Mouse (Mus musculus): ENCODE data around the gene Mecom. TPM values are rescaled to one million over a fixed set of nuclear protein-coding genes. Genes with fewer than 3 reads are reported as not detected.

Gene Mecom
- polyA plus RNA-seq, 1 experiment from 2014 or later = 218 TPM

- DNase-seq (ENCODE audit: low spot score) (no peak), ATAC-seq (ENCODE audit: insufficient number of reproducible peaks, low FRiP score, low TSS enrichment, low read depth) (no peak)
- no peaks in the 10 kb centered on the region for H3K36me3 ChIP-seq (ENCODE audit: control insufficient read depth, insufficient read depth, low read length)
- H3K4me3 ChIP-seq (ENCODE audit: low read depth, low read length) = no peak overlapping the region
- no peaks in the 10 kb centered on the region for H3K9me3 ChIP-seq (ENCODE audit: control insufficient read depth, low read length)
- H3K9ac ChIP-seq (ENCODE audit: low read length) = no peak overlapping the region
- H3K27me3 ChIP-seq (ENCODE audit: control insufficient read depth, insufficient read depth, low read length) = no peaks in the 10 kb centered on the region
- no peak overlapping the region for H3K4me2 ChIP-seq (ENCODE audit: low read depth, severe bottlenecking)
- H3K27ac ChIP-seq (replicated peaks; ENCODE audit: low read depth, low read length) = no peak overlapping the region; the same call in 1 of the 2 replicates
- 0 out of 2 replicates have a peak, but pooled peaks cover 9% of the 10 kb centered on the region for H3K4me1 ChIP-seq (ENCODE audit: control insufficient read depth, insufficient read depth, low read length)
- 47% methylated on average over 5 of the region's 5 CpGs for WGBS
Observed at GRCm38 (mm10) chr3:30483006-30483684, 64.7 kb downstream of the Mecom start.

- H3K27ac ChIP-seq (replicated peaks; ENCODE audit: low read depth, low read length) = no peak overlapping the region
- H3K4me3 ChIP-seq (ENCODE audit: low read depth, low read length) = no peak overlapping the region
- H3K27me3 ChIP-seq (ENCODE audit: control insufficient read depth, insufficient read depth, low read length) = no peaks in the 10 kb centered on the region
- WGBS = 57% methylated on average over 10 of the region's 10 CpGs
- no peaks in the 10 kb centered on the region for H3K9me3 ChIP-seq (ENCODE audit: control insufficient read depth, low read length)
- 0 out of 2 replicates have a peak, but pooled peaks cover 9% of the 10 kb centered on the region for H3K4me1 ChIP-seq (ENCODE audit: control insufficient read depth, insufficient read depth, low read length)
- H3K9ac ChIP-seq (ENCODE audit: low read length) = no peak overlapping the region
- H3K36me3 ChIP-seq (ENCODE audit: control insufficient read depth, insufficient read depth, low read length) = no peaks in the 10 kb centered on the region
- DNase-seq (ENCODE audit: low spot score) (no peak), ATAC-seq (ENCODE audit: insufficient number of reproducible peaks, low FRiP score, low TSS enrichment, low read depth) (no peak)
- H3K4me2 ChIP-seq (ENCODE audit: low read depth, severe bottlenecking) = no peak overlapping the region
Observed at GRCm38 (mm10) chr3:30481682-30482081, 66.1 kb downstream of the Mecom start.

GRCm38 (mm10) chr3:30480551-30480950 lies 67.3 kb downstream of the Mecom start:
- Histone ChIP-seq H3K9ac (ENCODE audit: low read length) (no peak overlapping the region), H3K27ac (replicated peaks; ENCODE audit: low read depth, low read length) (no peak overlapping the region), H3K27me3 (ENCODE audit: control insufficient read depth, insufficient read depth, low read length) (no peaks in the 10 kb centered on the region), H3K4me3 (ENCODE audit: low read depth, low read length) (no peak overlapping the region), H3K9me3 (ENCODE audit: control insufficient read depth, low read length) (no peaks in the 10 kb centered on the region), H3K4me1 (ENCODE audit: control insufficient read depth, insufficient read depth, low read length) (0 out of 2 replicates have a peak, but pooled peaks cover 9% of the 10 kb centered on the region), H3K4me2 (ENCODE audit: low read depth, severe bottlenecking) (no peak overlapping the region), H3K36me3 (ENCODE audit: control insufficient read depth, insufficient read depth, low read length) (no peaks in the 10 kb centered on the region)
- no peak for ATAC-seq (ENCODE audit: insufficient number of reproducible peaks, low FRiP score, low TSS enrichment, low read depth)
- DNase-seq (ENCODE audit: low spot score) = no peak
- 81% methylated on average over 6 of the region's 6 CpGs for WGBS

GRCm38 (mm10) chr3:30478252-30478651 lies 69.6 kb downstream of the Mecom start:
- 66% methylated on average over 6 of the region's 6 CpGs for WGBS
- Histone ChIP-seq H3K9me3 (ENCODE audit: control insufficient read depth, low read length) (no peaks in the 10 kb centered on the region), H3K4me1 (ENCODE audit: control insufficient read depth, insufficient read depth, low read length) (0 out of 2 replicates have a peak, but pooled peaks cover under 1% of the 10 kb centered on the region), H3K9ac (ENCODE audit: low read length) (no peak overlapping the region), H3K27me3 (ENCODE audit: control insufficient read depth, insufficient read depth, low read length) (no peaks in the 10 kb centered on the region), H3K27ac (replicated peaks; ENCODE audit: low read depth, low read length) (no peak overlapping the region), H3K36me3 (ENCODE audit: control insufficient read depth, insufficient read depth, low read length) (no peaks in the 10 kb centered on the region), H3K4me2 (ENCODE audit: low read depth, severe bottlenecking) (no peak overlapping the region), H3K4me3 (ENCODE audit: low read depth, low read length) (no peak overlapping the region)
- ATAC-seq (ENCODE audit: insufficient number of reproducible peaks, low FRiP score, low TSS enrichment, low read depth) (no peak), DNase-seq (ENCODE audit: low spot score) (no peak)

GRCm38 (mm10) chr3:30477008-30477407 lies 70.8 kb downstream of the Mecom start:
- 49% methylated on average over 5 of the region's 5 CpGs for WGBS
- ATAC-seq (ENCODE audit: insufficient number of reproducible peaks, low FRiP score, low TSS enrichment, low read depth) = no peak
- Histone ChIP-seq H3K9me3 (ENCODE audit: control insufficient read depth, low read length) (no peaks in the 10 kb centered on the region), H3K27me3 (ENCODE audit: control insufficient read depth, insufficient read depth, low read length) (no peaks in the 10 kb centered on the region), H3K4me3 (ENCODE audit: low read depth, low read length) (no peak overlapping the region), H3K27ac (replicated peaks; ENCODE audit: low read depth, low read length) (no peak overlapping the region), H3K9ac (ENCODE audit: low read length) (no peak overlapping the region), H3K4me2 (ENCODE audit: low read depth, severe bottlenecking) (no peak overlapping the region), H3K36me3 (ENCODE audit: control insufficient read depth, insufficient read depth, low read length) (no peaks in the 10 kb centered on the region), H3K4me1 (ENCODE audit: control insufficient read depth, insufficient read depth, low read length) (no peaks in the 10 kb centered on the region)
- no peak for DNase-seq (ENCODE audit: low spot score)

- Histone ChIP-seq H3K9me3 (ENCODE audit: control insufficient read depth, low read length) (no peaks in the 10 kb centered on the region), H3K36me3 (ENCODE audit: control insufficient read depth, insufficient read depth, low read length) (no peaks in the 10 kb centered on the region), H3K9ac (ENCODE audit: low read length) (no peak overlapping the region), H3K4me1 (ENCODE audit: control insufficient read depth, insufficient read depth, low read length) (no peaks in the 10 kb centered on the region), H3K27ac (replicated peaks; ENCODE audit: low read depth, low read length) (no peak overlapping the region), H3K27me3 (ENCODE audit: control insufficient read depth, insufficient read depth, low read length) (no peaks in the 10 kb centered on the region), H3K4me3 (ENCODE audit: low read depth, low read length) (no peak overlapping the region), H3K4me2 (ENCODE audit: low read depth, severe bottlenecking) (no peak overlapping the region)
- ATAC-seq (ENCODE audit: insufficient number of reproducible peaks, low FRiP score, low TSS enrichment, low read depth) (no peak), DNase-seq (ENCODE audit: low spot score) (no peak)
- WGBS = 36% methylated on average over 6 of the region's 6 CpGs
Observed at GRCm38 (mm10) chr3:30475591-30475990, 72.2 kb downstream of the Mecom start.

- H3K4me3 ChIP-seq (ENCODE audit: low read depth, low read length) = no peak overlapping the region
- H3K27ac ChIP-seq (replicated peaks; ENCODE audit: low read depth, low read length) = no peak overlapping the region
- H3K9ac ChIP-seq (ENCODE audit: low read length) = no peak overlapping the region
- no peaks in the 10 kb centered on the region for H3K9me3 ChIP-seq (ENCODE audit: control insufficient read depth, low read length)
- WGBS = 74% methylated on average over 7 of the region's 7 CpGs
- H3K4me2 ChIP-seq (ENCODE audit: low read depth, severe bottlenecking) = no peak overlapping the region
- no peak for ATAC-seq (ENCODE audit: insufficient number of reproducible peaks, low FRiP score, low TSS enrichment, low read depth)
- no peak for DNase-seq (ENCODE audit: low spot score)
- H3K4me1 ChIP-seq (ENCODE audit: control insufficient read depth, insufficient read depth, low read length) = no peaks in the 10 kb centered on the region; the same call in 1 of the 2 replicates
- no peaks in the 10 kb centered on the region for H3K27me3 ChIP-seq (ENCODE audit: control insufficient read depth, insufficient read depth, low read length)
- H3K36me3 ChIP-seq (ENCODE audit: control insufficient read depth, insufficient read depth, low read length) = no peaks in the 10 kb centered on the region
Observed at GRCm38 (mm10) chr3:30468068-30468835, 79.6 kb downstream of the Mecom start.

GRCm38 (mm10) chr3:30466031-30466650 lies 81.7 kb downstream of the Mecom start:
- no peaks in the 10 kb centered on the region for H3K27me3 ChIP-seq (ENCODE audit: control insufficient read depth, insufficient read depth, low read length)
- no peak overlapping the region for H3K4me3 ChIP-seq (ENCODE audit: low read depth, low read length)
- no peak overlapping the region for H3K27ac ChIP-seq (replicated peaks; ENCODE audit: low read depth, low read length)
- H3K9ac ChIP-seq (ENCODE audit: low read length) = no peak overlapping the region
- ATAC-seq (ENCODE audit: insufficient number of reproducible peaks, low FRiP score, low TSS enrichment, low read depth) (no peak), DNase-seq (ENCODE audit: low spot score) (no peak)
- no peaks in the 10 kb centered on the region for H3K36me3 ChIP-seq (ENCODE audit: control insufficient read depth, insufficient read depth, low read length)
- no peaks in the 10 kb centered on the region for H3K9me3 ChIP-seq (ENCODE audit: control insufficient read depth, low read length)
- 65% methylated on average over 11 of the region's 11 CpGs for WGBS
- H3K4me2 ChIP-seq (ENCODE audit: low read depth, severe bottlenecking) = no peak overlapping the region
- no peaks in the 10 kb centered on the region; the same call in 1 of the 2 replicates for H3K4me1 ChIP-seq (ENCODE audit: control insufficient read depth, insufficient read depth, low read length)

Measured in limb, embryonic 11.5 days (tissue).